ENCODE assay signal across 24 mouse cellular contexts in genomic region chr8:87816141-87816540, GRCm38 (mm10).
DNase-seq lines count a peak whose midpoint lies in the region; ATAC-seq lines count a peak whose summit lies in the region.
"Had no signal": no experiment of that assay in that cellular context is flagged by ENCODE, and none has a peak within 500 bp of the region (broad histone marks: within the 10 kb centered on the region; RNA-seq: fewer than 3 reads in every experiment).

No protein-coding gene starts in this region.

- WGBS in hindbrain, embryonic 13.5 days, result 50% methylated on average over 5 of the region's 5 CpGs
- 57% methylated on average over 5 of the region's 5 CpGs for WGBS in midbrain, embryonic 12.5 days
- 70% methylated on average over 5 of the region's 5 CpGs for WGBS in kidney, embryonic 16.5 days

- no peak overlapping the region for H3K4me2 ChIP-seq in hindbrain, embryonic 13.5 days
- H3K4me2 ChIP-seq in midbrain, embryonic 12.5 days (replicated peaks), result no peak overlapping the region
- H3K4me2 ChIP-seq in kidney, embryonic 16.5 days (replicated peaks; ENCODE audit: low read depth, low read length), result no peak overlapping the region
- H3K4me2 ChIP-seq: embryonic facial prominence, embryonic 12.5 days; heart, embryonic 11.5 days; lung, embryonic 15.5 days had no signal

- H3K4me1 ChIP-seq in hindbrain, embryonic 13.5 days (replicated peaks), result peaks cover 48% of the 10 kb centered on the region
- H3K4me1 ChIP-seq in midbrain, embryonic 12.5 days, result peaks cover 37% of the 10 kb centered on the region
- peaks cover 3% of the 10 kb centered on the region; the same call in 1 of the 2 replicates for H3K4me1 ChIP-seq in kidney, embryonic 16.5 days (ENCODE audit: insufficient read depth, low read length)

- H3K4me3 ChIP-seq in hindbrain, embryonic 13.5 days, result no peak overlapping the region
- no peak overlapping the region for H3K4me3 ChIP-seq in midbrain, embryonic 12.5 days
- H3K4me3 ChIP-seq in kidney, embryonic 16.5 days (ENCODE audit: low read length), result no peak overlapping the region
- H3K4me3 ChIP-seq: embryonic facial prominence, embryonic 12.5 days; erythroblast, embryonic 14.5 days; lung, embryonic 15.5 days had no signal

- intact Hi-C loops in left cerebral cortex, postnatal 4 days (cut with DNase I), result no loop called here
- intact Hi-C loops in left cerebral cortex, postnatal 25 days (cut with DNase I), result no loop called here

- H3K9ac ChIP-seq in hindbrain, embryonic 13.5 days, result peak overlapping the region; percentile 24; the same call in 1 of the 2 replicates
- no peak overlapping the region for H3K9ac ChIP-seq in midbrain, embryonic 12.5 days (replicated peaks)
- no peak overlapping the region for H3K9ac ChIP-seq in kidney, embryonic 16.5 days (replicated peaks; ENCODE audit: low read length)
- H3K9ac ChIP-seq: embryonic facial prominence, embryonic 12.5 days; forebrain, postnatal 0 days; liver, embryonic 14.5 days; lung, embryonic 15.5 days had no signal

- no peak for ATAC-seq in hindbrain, embryonic 13.5 days (ENCODE audit: low FRiP score)
- ATAC-seq in midbrain, embryonic 12.5 days (ENCODE audit: low FRiP score, low read depth), result 0 out of 2 replicates have a peak, but pooled peaks have one; percentile 23
- no peak for ATAC-seq in kidney, embryonic 16.5 days (ENCODE audit: low FRiP score, low TSS enrichment)
- ATAC-seq: activated CD4-positive, CD25-positive, alpha-beta regulatory T cell, adult 4 months; CD4-positive, CD25-positive, alpha-beta regulatory T cell, adult 4 months; forebrain, postnatal 0 days; intestine, postnatal 0 days had no signal

- H3K9me3 ChIP-seq in hindbrain, embryonic 13.5 days, result no peaks in the 10 kb centered on the region
- no peaks in the 10 kb centered on the region for H3K9me3 ChIP-seq in midbrain, embryonic 12.5 days
- 0 out of 2 replicates have a peak, but pooled peaks cover 2% of the 10 kb centered on the region for H3K9me3 ChIP-seq in kidney, embryonic 16.5 days (ENCODE audit: low read length)
- H3K9me3 ChIP-seq: embryonic facial prominence, embryonic 12.5 days; lung, embryonic 15.5 days had no signal

- H3K27ac ChIP-seq in hindbrain, embryonic 13.5 days, result peak overlapping the region; percentile 44; the same call in 1 of the 2 replicates
- peak overlapping the region; percentile 46; the same call in 1 of the 2 replicates for H3K27ac ChIP-seq in midbrain, embryonic 12.5 days (replicated peaks)
- no peak overlapping the region for H3K27ac ChIP-seq in kidney, embryonic 16.5 days (ENCODE audit: low read length)
- H3K27ac ChIP-seq: embryonic facial prominence, embryonic 12.5 days; liver, embryonic 14.5 days; lung, embryonic 15.5 days; stomach, postnatal 0 days had no signal

- H3K36me3 ChIP-seq in hindbrain, embryonic 13.5 days, result no peaks in the 10 kb centered on the region
- H3K36me3 ChIP-seq in midbrain, embryonic 12.5 days, result no peaks in the 10 kb centered on the region
- no peaks in the 10 kb centered on the region for H3K36me3 ChIP-seq in kidney, embryonic 16.5 days (ENCODE audit: insufficient read depth, low read length)
- H3K36me3 ChIP-seq: embryonic facial prominence, embryonic 12.5 days; lung, embryonic 15.5 days had no signal

- DNase-seq in cerebellum, postnatal 10 days, result peak; percentile 74 to 87
- no peak for DNase-seq in cerebellum, adult 9-11 months
- peak; percentile 82 for DNase-seq in left cerebral cortex, postnatal 4 days
- DNase-seq in left cerebral cortex, postnatal 25 days (ENCODE audit: low spot score in 2 of 2), result no peak
- DNase-seq in cerebellum, adult 8-10 months, result no peak
- DNase-seq: adrenal gland, postnatal 10 days; cerebellum, adult 11-12 months; forebrain, postnatal 0 days; kidney, postnatal 10 days; lung, postnatal 4 days; retina, postnatal 1 day; right cerebral cortex, postnatal 4 days had no signal

- H3K27me3 ChIP-seq in hindbrain, embryonic 13.5 days, result no peaks in the 10 kb centered on the region
- H3K27me3 ChIP-seq in midbrain, embryonic 12.5 days, result no peaks in the 10 kb centered on the region
- H3K27me3 ChIP-seq in kidney, embryonic 16.5 days (ENCODE audit: insufficient read depth, low read length), result no peaks in the 10 kb centered on the region
- H3K27me3 ChIP-seq: embryonic facial prominence, embryonic 12.5 days; lung, embryonic 15.5 days had no signal

Comparison
In these comparisons a context has a peak if more than half of its experiments do, and no peak if none do; other contexts are left out.
1. DNase-seq: peak in cerebellum, postnatal 10 days (2 of 2) and left cerebral cortex, postnatal 4 days (single experiment); none in cerebellum, adult 9-11 months (single experiment), left cerebral cortex, postnatal 25 days (0 of 2) and cerebellum, adult 8-10 months (single experiment).